Mouse (Mus musculus): ENCODE results near the gene Npepl1.

The Npepl1 gene

GRCm38 (mm10) chr2:174109991-174110782, at the start of gene Npepl1:
Gene Npepl1 (plus strand): TSS chr2:174110349.
- DNase-seq: peak; percentile 65

GRCm38 (mm10) chr2:174061219-174061618, 48.9 kb upstream of the Npepl1 start:
- DNase-seq: no peak

GRCm38 (mm10) chr2:174063074-174063473, 47.1 kb upstream of the Npepl1 start:
- no peak for DNase-seq

- no peak for DNase-seq
Measured at GRCm38 (mm10) chr2:174063527-174064211, 46.5 kb upstream of the Npepl1 start.

- DNase-seq: no peak
Measured at GRCm38 (mm10) chr2:174067793-174068419, 42.2 kb upstream of the Npepl1 start.

GRCm38 (mm10) chr2:174069532-174070049, 40.6 kb upstream of the Npepl1 start:
- DNase-seq: no peak

GRCm38 (mm10) chr2:174071406-174071805, 38.7 kb upstream of the Npepl1 start:
- DNase-seq: no peak

GRCm38 (mm10) chr2:174073156-174073790, 36.9 kb upstream of the Npepl1 start:
- DNase-seq: no peak

GRCm38 (mm10) chr2:174074621-174075020, 35.5 kb upstream of the Npepl1 start:
- DNase-seq: no peak

- no peak for DNase-seq
Measured at GRCm38 (mm10) chr2:174075072-174075570, 35.0 kb upstream of the Npepl1 start.

GRCm38 (mm10) chr2:174075673-174076432, 34.3 kb upstream of the Npepl1 start, which contains the start of gene Stx16:
Gene Stx16 (plus strand): TSS chr2:174076308.
- peak; percentile 90 for DNase-seq

GRCm38 (mm10) chr2:174076433-174076824, 33.7 kb upstream of the Npepl1 start:
- DNase-seq: peak; percentile 42

- DNase-seq: no peak
Measured at GRCm38 (mm10) chr2:174077004-174077695, 33.0 kb upstream of the Npepl1 start.

GRCm38 (mm10) chr2:174077776-174078338, 32.3 kb upstream of the Npepl1 start:
- no peak for DNase-seq

- no peak for DNase-seq
Measured at GRCm38 (mm10) chr2:174081833-174082232, 28.3 kb upstream of the Npepl1 start.

- no peak for DNase-seq
Measured at GRCm38 (mm10) chr2:174082380-174082918, 27.7 kb upstream of the Npepl1 start.

- DNase-seq: no peak
Measured at GRCm38 (mm10) chr2:174095086-174095485, 15.1 kb upstream of the Npepl1 start.

GRCm38 (mm10) chr2:174102399-174102798, 7.8 kb upstream of the Npepl1 start:
- no peak for DNase-seq

- no peak for DNase-seq
Measured at GRCm38 (mm10) chr2:174103527-174103926, 6.6 kb upstream of the Npepl1 start.

- no peak for DNase-seq
Measured at GRCm38 (mm10) chr2:174107375-174107774, 2.8 kb upstream of the Npepl1 start.
